Mouse (Mus musculus) midbrain, embryonic 11.5 days (tissue): ENCODE measurements around the gene Myl4. TPM values are rescaled to one million over a fixed set of nuclear protein-coding genes. Genes with fewer than 3 reads are reported as not detected.
"Not testable (repeated sequence)": the region's sequence is repeated elsewhere in the genome, so short reads cannot be mapped to it uniquely, and the experiment has no call there.

Experiments used
- ATAC-seq: fragments of 200-750 bp; cut with Nextera tagmentation; 2 replicates; pipeline ENCODE4 v1.8.0; 2017; ENCODE audit warnings: moderate TSS enrichment, moderate library complexity; ENCODE audit not compliant: low FRiP score
- DNase-seq: peaks from one replicate; pipeline ENCODE4 v3.0.0; 2015; ENCODE audit warnings: low spot score; ENCODE audit errors: missing footprints
- H3K27ac ChIP-seq: fragments of 300-500 bp; sonication (generic); 2 replicates; pipeline ENCODE4 v1.5.1; 2014; ENCODE audit warnings: low read depth, low read length
- H3K27me3 ChIP-seq: fragments of 300-500 bp; sonication (generic); 2 replicates; pipeline ENCODE4 v1.6.1; 2014; ENCODE audit warnings: mild to moderate bottlenecking, low read length, moderate library complexity, mixed read lengths; ENCODE audit not compliant: control insufficient read depth, insufficient read depth
- H3K36me3 ChIP-seq: fragments of 300-500 bp; sonication (generic); 2 replicates; pipeline ENCODE4 v1.6.1; 2014; ENCODE audit warnings: mild to moderate bottlenecking, low read length, moderate library complexity, mixed read lengths; ENCODE audit not compliant: control insufficient read depth, insufficient read depth
- H3K4me1 ChIP-seq: fragments of 300-500 bp; sonication (generic); 2 replicates; pipeline ENCODE4 v1.6.1; 2014; ENCODE audit warnings: low read length; ENCODE audit not compliant: control insufficient read depth, insufficient read depth
- H3K4me2 ChIP-seq: fragments of 300-500 bp; sonication (generic); 2 replicates; pipeline ENCODE4 v1.6.1; 2014; ENCODE audit warnings: mild to moderate bottlenecking, moderate library complexity
- H3K4me3 ChIP-seq: fragments of 300-500 bp; sonication (generic); 2 replicates; pipeline ENCODE4 v1.5.1; 2014; ENCODE audit warnings: low read depth, low read length
- H3K9ac ChIP-seq: fragments of 300-500 bp; sonication (generic); 2 replicates; pipeline ENCODE4 v1.6.1; 2014; ENCODE audit warnings: low read length
- H3K9me3 ChIP-seq: fragments of 300-500 bp; sonication (generic); 2 replicates; pipeline ENCODE4 v1.6.1; 2016; ENCODE audit warnings: low read length; ENCODE audit not compliant: control insufficient read depth
- WGBS: fragments of 180-500 bp; shearing (Covaris S2); extraction: QIAGEN DNeasy Blood & Tissue Kit; methylation state at CpG from one replicate; pipeline ENCODE4 v1.1.7; 2014; 5-methylcytosine and 5-hydroxymethylcytosine counted together
- polyA plus RNA-seq: library from polyadenylated mRNA; unstranded; fragments of >200 nt; fragmentation: Nextera tagmentation; extraction: Ambion mirVana; gene quantifications from 2 replicates; pipeline ENCODE4 v1.2.1, GENCODE M21; 2014

Myl4 gene
- polyA plus RNA-seq = 1.1 and 1.7 TPM in 2 replicates

GRCm38 (mm10) chr11:104550406-104550974 is at the start of gene Myl4, which contains the start of gene Cdc27:
Gene Myl4, plus strand, starts transcription at chr11:104550663.
Gene Cdc27, minus strand, starts transcription at chr11:104550620.
- H3K9ac ChIP-seq = peak within 1 kb of the TSS; percentile 100
- H3K27ac ChIP-seq = peak within 1 kb of the TSS; percentile 60
- no peaks in the 10 kb centered on the region for H3K9me3 ChIP-seq
- DNase-seq (peak; percentile 100), ATAC-seq (peak; percentile 97)
- H3K36me3 ChIP-seq = no peaks in the 10 kb centered on the region
- peak within 1 kb of the TSS; percentile 64 for H3K4me2 ChIP-seq
- H3K4me3 ChIP-seq = peak within 1 kb of the TSS; percentile 97
- WGBS = under 1% methylated on average over 35 of the region's 35 CpGs
- H3K4me1 ChIP-seq = peaks cover 9% of the 10 kb centered on the region; the same call in 1 of the 2 replicates
- H3K27me3 ChIP-seq = no peaks in the 10 kb centered on the region

- H3K4me3 ChIP-seq = no peak overlapping the region
- DNase-seq (no peak), ATAC-seq (no peak)
- H3K9me3 ChIP-seq = no peaks in the 10 kb centered on the region
- no peaks in the 10 kb centered on the region for H3K27me3 ChIP-seq
- no peak overlapping the region for H3K9ac ChIP-seq
- 89% methylated on average over 3 of the region's 4 CpGs for WGBS
- H3K4me2 ChIP-seq = no peak overlapping the region
- no peaks in the 10 kb centered on the region for H3K4me1 ChIP-seq
- H3K36me3 ChIP-seq = peaks cover 30% of the 10 kb centered on the region; the same call in 1 of the 2 replicates
- H3K27ac ChIP-seq = no peak overlapping the region
These were observed 42.0 kb upstream of the Myl4 start for GRCm38 (mm10) chr11:104508455-104508854.

- WGBS = 93% methylated on average over 2 of the region's 2 CpGs
- DNase-seq (peak; percentile 90), ATAC-seq (no peak)
- Histone ChIP-seq H3K36me3 (peaks cover 25% of the 10 kb centered on the region; the same call in 1 of the 2 replicates), H3K27me3 (no peaks in the 10 kb centered on the region), H3K4me1 (no peaks in the 10 kb centered on the region), H3K9me3 (no peaks in the 10 kb centered on the region), H3K4me3 (no peak overlapping the region), H3K27ac (no peak overlapping the region), H3K9ac (no peak overlapping the region), H3K4me2 (no peak overlapping the region)
These were observed 39.9 kb upstream of the Myl4 start for GRCm38 (mm10) chr11:104510606-104511005.

- Histone ChIP-seq H3K4me3 (no peak overlapping the region), H3K27ac (no peak overlapping the region), H3K9me3 (no peaks in the 10 kb centered on the region), H3K4me2 (no peak overlapping the region), H3K27me3 (no peaks in the 10 kb centered on the region), H3K36me3 (peaks cover 21% of the 10 kb centered on the region), H3K4me1 (no peaks in the 10 kb centered on the region), H3K9ac (no peak overlapping the region)
- ATAC-seq (no peak), DNase-seq (no peak)
- 91% methylated on average over 4 of the region's 4 CpGs for WGBS
These were observed 38.0 kb upstream of the Myl4 start for GRCm38 (mm10) chr11:104512436-104512835.

GRCm38 (mm10) chr11:104525935-104526334 is 24.5 kb upstream of the Myl4 start:
- H3K4me3 ChIP-seq = no peak overlapping the region
- no peak overlapping the region for H3K9ac ChIP-seq
- peaks cover 17% of the 10 kb centered on the region; the same call in 1 of the 2 replicates for H3K36me3 ChIP-seq
- no peaks in the 10 kb centered on the region for H3K27me3 ChIP-seq
- H3K4me1 ChIP-seq = no peaks in the 10 kb centered on the region
- DNase-seq (no peak), ATAC-seq (no peak)
- H3K4me2 ChIP-seq = no peak overlapping the region
- 95% methylated on average over 6 of the region's 6 CpGs for WGBS
- no peaks in the 10 kb centered on the region for H3K9me3 ChIP-seq
- H3K27ac ChIP-seq = no peak overlapping the region

GRCm38 (mm10) chr11:104536843-104537242 is 13.6 kb upstream of the Myl4 start:
- H3K36me3 ChIP-seq = peaks cover 4% of the 10 kb centered on the region; the same call in 1 of the 2 replicates
- no peak overlapping the region for H3K27ac ChIP-seq
- no peaks in the 10 kb centered on the region for H3K9me3 ChIP-seq
- H3K4me2 ChIP-seq = no peak overlapping the region
- no peak for ATAC-seq
- H3K9ac ChIP-seq = no peak overlapping the region
- H3K27me3 ChIP-seq = no peaks in the 10 kb centered on the region
- no peak for DNase-seq
- H3K4me3 ChIP-seq = no peak overlapping the region
- H3K4me1 ChIP-seq = no peaks in the 10 kb centered on the region
- WGBS = 85% methylated on average over 2 of the region's 2 CpGs

GRCm38 (mm10) chr11:104537945-104538555 is 12.4 kb upstream of the Myl4 start:
- no peak for ATAC-seq
- WGBS = 97% methylated on average over 2 of the region's 2 CpGs

GRCm38 (mm10) chr11:104539811-104540210 is 10.7 kb upstream of the Myl4 start:
- H3K9ac ChIP-seq = no peak overlapping the region
- H3K4me3 ChIP-seq = no peak overlapping the region
- H3K27me3 ChIP-seq = no peaks in the 10 kb centered on the region
- DNase-seq (no peak), ATAC-seq (no peak)
- no peaks in the 10 kb centered on the region for H3K36me3 ChIP-seq
- H3K27ac ChIP-seq = no peak overlapping the region
- H3K9me3 ChIP-seq = no peaks in the 10 kb centered on the region
- H3K4me2 ChIP-seq = no peak overlapping the region
- WGBS = 96% methylated on average over 5 of the region's 5 CpGs
- no peaks in the 10 kb centered on the region for H3K4me1 ChIP-seq

More at GRCm38 (mm10) chr11:104537945-104538555, 12.4 kb upstream of the Myl4 start:
- Histone ChIP-seq H3K4me2 (no peak overlapping the region), H3K36me3 (no peaks in the 10 kb centered on the region), H3K27me3 (no peaks in the 10 kb centered on the region), H3K27ac (no peak overlapping the region), H3K4me1 (no peaks in the 10 kb centered on the region), H3K4me3 (no peak overlapping the region), H3K9me3 (no peaks in the 10 kb centered on the region), H3K9ac (no peak overlapping the region)
- no peak for DNase-seq

GRCm38 (mm10) chr11:104543337-104543736 is 7.1 kb upstream of the Myl4 start:
- not testable (repeated sequence) for H3K27ac ChIP-seq, H3K9me3 ChIP-seq, H3K4me2 ChIP-seq, H3K4me1 ChIP-seq, H3K27me3 ChIP-seq, H3K9ac ChIP-seq, DNase-seq, H3K4me3 ChIP-seq, H3K36me3 ChIP-seq, ATAC-seq
- WGBS = 90% methylated on average over 2 of the region's 2 CpGs
